Mouse (Mus musculus) central nervous system, embryonic 18 days (tissue): ENCODE measurements around the gene Bpi. TPM values are rescaled to one million over a fixed set of nuclear protein-coding genes. Genes with fewer than 3 reads are reported as not detected.

ENCODE experiments used
- polyA plus RNA-seq: library from polyadenylated mRNA; depleted of rRNA; stranded (reverse); fragments of >200 nt; gene quantifications from 2 replicates; pipeline ENCODE4 v1.2.3, GENCODE M21; 2012; rRNA removed

The Bpi gene
- not detected in 2 replicates for polyA plus RNA-seq

DNA sequence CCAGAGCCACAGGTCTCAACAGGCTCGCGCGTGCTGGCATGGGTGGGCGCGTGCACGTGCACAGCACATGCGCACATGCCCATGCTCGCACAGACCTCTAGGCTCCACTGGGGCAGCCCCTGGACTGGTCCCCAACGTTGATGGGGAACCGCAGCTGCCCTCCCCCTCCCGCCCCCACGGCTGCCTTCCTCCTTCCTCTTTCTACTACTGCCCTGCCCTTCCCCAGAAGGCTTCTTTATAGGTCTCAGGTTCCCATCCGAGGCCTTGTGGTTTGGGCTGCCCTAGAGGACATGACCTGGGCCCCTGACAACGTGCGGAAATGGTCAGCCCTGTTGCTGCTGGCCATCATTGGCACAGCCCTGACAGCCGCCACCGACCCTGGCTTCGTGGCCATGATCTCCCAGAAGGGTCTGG is at the start of gene Bpi:
TSS of gene Bpi (plus strand) at position 90 of the 414 bp plus-strand sequence.

GRCm38 (mm10) chr2:158228670-158229502 is 29.0 kb upstream of the Bpi start, which contains the start of gene D630003M21Rik:
Gene D630003M21Rik, minus strand, starts transcription at chr2:158229222.

DNA sequence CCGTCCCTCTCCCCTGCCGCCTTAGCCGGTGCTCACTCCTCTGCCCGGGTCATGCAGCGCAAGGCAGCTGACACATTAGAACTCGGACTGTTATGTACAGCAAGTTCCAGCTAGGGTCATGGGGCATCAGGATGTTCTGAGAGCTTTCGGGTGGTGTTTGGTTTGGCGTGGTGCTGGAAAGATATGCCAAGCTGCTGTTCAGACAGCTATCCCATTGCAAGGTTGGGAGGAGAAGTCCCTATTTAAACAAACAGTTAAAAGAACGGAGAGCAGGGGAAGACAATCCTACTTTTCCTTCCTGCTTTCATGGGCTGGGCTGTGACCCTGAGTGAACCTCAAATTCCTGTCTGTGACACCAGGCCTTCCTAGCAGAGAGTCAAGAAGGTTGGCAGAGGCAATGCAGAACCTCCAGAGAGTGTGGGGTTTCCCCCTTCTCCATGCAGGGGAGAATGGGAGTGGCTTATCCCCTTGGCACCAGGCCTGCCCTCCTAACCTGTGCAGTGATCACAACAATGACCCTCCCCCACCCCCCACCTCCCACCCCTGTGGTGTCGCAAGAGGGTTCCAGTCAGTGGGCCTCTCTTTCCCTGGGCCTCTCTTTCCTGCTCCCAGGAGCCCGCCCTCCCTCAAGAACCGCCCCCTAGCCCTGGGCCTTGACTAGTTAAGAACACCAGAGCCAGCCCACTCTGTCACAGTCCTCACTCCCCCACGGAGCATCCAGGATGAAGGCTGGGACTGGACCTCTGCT is 48.2 kb downstream of the Bpi start, which contains the start of gene Lbp:
TSS of gene Lbp (plus strand) at position 546 of the 748 bp plus-strand sequence.

Other genes starting within 250 kb of the Bpi start
- 14.4 and 15.6 TPM in 2 replicates for gene Tti1, start 229.7 kb upstream of the Bpi start, polyA plus RNA-seq
- 18.8 and 20.3 TPM in 2 replicates for gene Rprd1b, start 229.6 kb upstream of the Bpi start, polyA plus RNA-seq
- gene Tgm2, start 111.7 kb upstream of the Bpi start, polyA plus RNA-seq: 8.0 and 17.7 TPM in 2 replicates
- gene D630003M21Rik, start 28.9 kb upstream of the Bpi start, polyA plus RNA-seq: 3.1 and 3.2 TPM in 2 replicates
- 2.6 and 4.3 TPM in 2 replicates for gene Lbp, start 48.4 kb downstream of the Bpi start, polyA plus RNA-seq
- gene Snhg11, start 117.5 kb downstream of the Bpi start, polyA plus RNA-seq: 784 and 928 TPM in 2 replicates
- gene Ralgapb, start 151.8 kb downstream of the Bpi start, polyA plus RNA-seq: 34.0 and 36.1 TPM in 2 replicates
- gene Adig, start 244.5 kb downstream of the Bpi start, polyA plus RNA-seq: not detected in 2 replicates